Mouse (Mus musculus) cortical plate, adult 2 months (tissue): ENCODE data around the gene Frmd4a.

Source experiments
- CTCF ChIP-seq: fragments of 200-500 bp; IDR thresholded peaks from 2 replicates; pipeline ENCODE4 v1.5.1; 2011; ENCODE audit warnings: mild to moderate bottlenecking, control low read depth, low read length; ENCODE audit not compliant: insufficient read depth; ENCODE audit errors: extremely low read depth
- POLR2A ChIP-seq: fragments of 200-500 bp; IDR thresholded peaks from 2 replicates; pipeline ENCODE4 v1.6.1; 2011; ENCODE audit warnings: mild to moderate bottlenecking, low read length, control low read depth; ENCODE audit not compliant: insufficient read depth; ENCODE audit errors: extremely low read depth

DNA sequence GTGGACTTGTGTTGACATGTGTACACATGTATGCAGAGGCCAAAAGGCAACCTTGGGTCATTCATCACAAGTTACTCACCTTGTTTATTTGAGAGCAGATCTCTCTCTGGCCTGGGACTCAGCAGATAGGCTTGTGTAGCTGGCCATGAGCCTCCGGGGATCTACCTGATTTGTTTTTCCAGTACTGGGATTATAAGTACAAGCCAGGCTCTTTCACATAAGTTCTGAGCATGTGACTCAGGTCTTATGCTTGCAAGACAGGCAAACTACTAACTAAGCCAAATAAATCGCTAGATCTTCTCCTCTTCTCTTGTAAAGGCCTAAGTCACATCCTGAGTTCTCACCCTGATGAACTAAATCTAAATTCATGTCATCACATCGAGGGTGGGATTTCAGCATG lies 361.3 kb downstream of the Frmd4a start:
- TF ChIP-seq CTCF (no peak), POLR2A (no peak)
